Mouse (Mus musculus) liver, adult 2 months (tissue): ENCODE measurements around the gene Slc9a7.

Experiments used
- CTCF ChIP-seq: fragments of 200-500 bp; IDR thresholded peaks from 2 replicates; pipeline ENCODE4 v1.5.1; 2011; ENCODE audit warnings: low read depth, low read length, control low read depth
- POLR2A ChIP-seq: fragments of 200-500 bp; IDR thresholded peaks from 2 replicates; pipeline ENCODE4 v1.6.1; 2011; ENCODE audit warnings: low read length, control low read depth; ENCODE audit not compliant: insufficient read depth; ENCODE audit errors: extremely low read depth

- TF ChIP-seq POLR2A = no peak
- no peak for TF ChIP-seq CTCF
These were observed 892 bp downstream of the Slc9a7 start for GRCm38 (mm10) chrX:20290715-20291114.
